Mouse (Mus musculus): ENCODE results near the gene Cdc16. TPM values are rescaled to one million over a fixed set of nuclear protein-coding genes. Genes with fewer than 3 reads are reported as not detected.

The Cdc16 gene
- polyA plus RNA-seq, 1 experiment from 2014 or later, result 115 TPM

- Histone ChIP-seq H3K27me3 (replicated peaks) (no peaks in the 10 kb centered on the region), H3K4me3 (peak overlapping the region; percentile 100), H3K4me2 (peak overlapping the region; percentile 96), H3K27ac (replicated peaks) (peak overlapping the region; percentile 92), H3K4me1 (peaks cover 19% of the 10 kb centered on the region), H3K9ac (peak overlapping the region; percentile 99), H3K36me3 (peaks cover 27% of the 10 kb centered on the region), H3K9me3 (no peaks in the 10 kb centered on the region)
- WGBS, result 2% methylated on average over 28 of the region's 38 CpGs
- ATAC-seq (ENCODE audit: extremely low read depth, insufficient number of reproducible peaks, low FRiP score, low TSS enrichment), result peak; percentile 16; the same call in 1 of the 2 replicates
Measured at GRCm38 (mm10) chr8:13757805-13758727, 590 bp downstream of the Cdc16 start.

GRCm38 (mm10) chr8:13769206-13769605, 11.7 kb downstream of the Cdc16 start:
- Histone ChIP-seq H3K9ac (no peak overlapping the region), H3K27me3 (replicated peaks) (no peaks in the 10 kb centered on the region), H3K4me2 (no peak overlapping the region), H3K9me3 (no peaks in the 10 kb centered on the region), H3K4me1 (no peaks in the 10 kb centered on the region), H3K36me3 (peaks cover 97% of the 10 kb centered on the region), H3K4me3 (no peak overlapping the region), H3K27ac (replicated peaks) (no peak overlapping the region)
- 84% methylated on average over 11 of the region's 11 CpGs for WGBS
- ATAC-seq (ENCODE audit: extremely low read depth, insufficient number of reproducible peaks, low FRiP score, low TSS enrichment), result no peak

GRCm38 (mm10) chr8:13780536-13780935, 23.1 kb downstream of the Cdc16 start:
- ATAC-seq (ENCODE audit: extremely low read depth, insufficient number of reproducible peaks, low FRiP score, low TSS enrichment), result no peak
- Histone ChIP-seq H3K9ac (no peak overlapping the region), H3K9me3 (no peaks in the 10 kb centered on the region), H3K36me3 (peaks cover 65% of the 10 kb centered on the region), H3K27me3 (replicated peaks) (no peaks in the 10 kb centered on the region), H3K27ac (replicated peaks) (no peak overlapping the region), H3K4me2 (no peak overlapping the region), H3K4me3 (no peak overlapping the region), H3K4me1 (peaks cover 13% of the 10 kb centered on the region)
- WGBS, result 84% methylated on average over 3 of the region's 3 CpGs

GRCm38 (mm10) chr8:13785250-13785763, 27.8 kb downstream of the Cdc16 start, which contains the start of gene Upf3a:
Gene Upf3a, plus strand, starts transcription at chr8:13785615.
- peak within 1 kb of the TSS; percentile 74 for H3K4me2 ChIP-seq
- peak; percentile 88 for ATAC-seq (ENCODE audit: extremely low read depth, insufficient number of reproducible peaks, low FRiP score, low TSS enrichment)
- peak within 1 kb of the TSS; percentile 68 for H3K4me3 ChIP-seq
- H3K9me3 ChIP-seq, result no peaks in the 10 kb centered on the region
- no peaks in the 10 kb centered on the region for H3K27me3 ChIP-seq (replicated peaks)
- H3K36me3 ChIP-seq, result peaks cover 55% of the 10 kb centered on the region
- peak within 1 kb of the TSS; percentile 95 for H3K9ac ChIP-seq
- peaks cover 22% of the 10 kb centered on the region for H3K4me1 ChIP-seq
- WGBS, result under 1% methylated on average over 46 of the region's 47 CpGs
- peak within 1 kb of the TSS; percentile 97 for H3K27ac ChIP-seq (replicated peaks)

- WGBS, result 1% methylated on average over 47 of the region's 47 CpGs
- peak; percentile 91 for ATAC-seq (ENCODE audit: extremely low read depth, insufficient number of reproducible peaks, low FRiP score, low TSS enrichment)
- peaks cover 51% of the 10 kb centered on the region for H3K36me3 ChIP-seq
- H3K4me2 ChIP-seq, result peak overlapping the region; percentile 74
- H3K9me3 ChIP-seq, result no peaks in the 10 kb centered on the region
- H3K27me3 ChIP-seq (replicated peaks), result no peaks in the 10 kb centered on the region
- peak overlapping the region; percentile 95 for H3K9ac ChIP-seq
- H3K4me3 ChIP-seq, result peak overlapping the region; percentile 68
- peaks cover 22% of the 10 kb centered on the region for H3K4me1 ChIP-seq
- H3K27ac ChIP-seq (replicated peaks), result peak overlapping the region; percentile 97
Measured at GRCm38 (mm10) chr8:13785764-13786299, 28.4 kb downstream of the Cdc16 start.

GRCm38 (mm10) chr8:13789606-13790005, 32.1 kb downstream of the Cdc16 start:
- no peak overlapping the region for H3K27ac ChIP-seq (replicated peaks)
- no peaks in the 10 kb centered on the region for H3K9me3 ChIP-seq
- H3K27me3 ChIP-seq (replicated peaks), result no peaks in the 10 kb centered on the region
- H3K9ac ChIP-seq, result no peak overlapping the region
- peaks cover 67% of the 10 kb centered on the region for H3K36me3 ChIP-seq
- no peak overlapping the region for H3K4me2 ChIP-seq
- H3K4me1 ChIP-seq, result peaks cover 14% of the 10 kb centered on the region
- WGBS, result 88% methylated on average over 8 of the region's 8 CpGs
- no peak for ATAC-seq (ENCODE audit: extremely low read depth, insufficient number of reproducible peaks, low FRiP score, low TSS enrichment)
- H3K4me3 ChIP-seq, result no peak overlapping the region

GRCm38 (mm10) chr8:13793097-13793745, 35.7 kb downstream of the Cdc16 start:
- Histone ChIP-seq H3K36me3 (peaks cover 90% of the 10 kb centered on the region), H3K9ac (no peak overlapping the region), H3K4me2 (no peak overlapping the region), H3K27ac (replicated peaks) (no peak overlapping the region), H3K4me3 (no peak overlapping the region), H3K9me3 (no peaks in the 10 kb centered on the region), H3K4me1 (no peaks in the 10 kb centered on the region), H3K27me3 (replicated peaks) (no peaks in the 10 kb centered on the region)
- 86% methylated on average over 8 of the region's 8 CpGs for whole genome bisulfite sequencing
- ATAC-seq (ENCODE audit: extremely low read depth, insufficient number of reproducible peaks, low FRiP score, low TSS enrichment), result no peak

- H3K4me3 ChIP-seq, result no peak overlapping the region
- no peaks in the 10 kb centered on the region for H3K27me3 ChIP-seq (replicated peaks)
- no peaks in the 10 kb centered on the region for H3K4me1 ChIP-seq
- no peak overlapping the region for H3K27ac ChIP-seq (replicated peaks)
- no peak for ATAC-seq (ENCODE audit: extremely low read depth, insufficient number of reproducible peaks, low FRiP score, low TSS enrichment)
- no peaks in the 10 kb centered on the region for H3K9me3 ChIP-seq
- H3K4me2 ChIP-seq, result no peak overlapping the region
- 89% methylated on average over 11 of the region's 11 CpGs for WGBS
- H3K36me3 ChIP-seq, result peaks cover 90% of the 10 kb centered on the region
- no peak overlapping the region for H3K9ac ChIP-seq
Measured at GRCm38 (mm10) chr8:13793746-13794101, 36.2 kb downstream of the Cdc16 start.

- no peak overlapping the region for H3K4me2 ChIP-seq
- ATAC-seq (ENCODE audit: extremely low read depth, insufficient number of reproducible peaks, low FRiP score, low TSS enrichment), result no peak
- 87% methylated on average over 5 of the region's 5 CpGs for WGBS
- no peaks in the 10 kb centered on the region for H3K27me3 ChIP-seq (replicated peaks)
- H3K36me3 ChIP-seq, result peaks cover 68% of the 10 kb centered on the region
- H3K27ac ChIP-seq (replicated peaks), result no peak overlapping the region
- H3K4me1 ChIP-seq, result peaks cover 4% of the 10 kb centered on the region; the same call in 1 of the 2 replicates
- H3K9ac ChIP-seq, result no peak overlapping the region
- no peak overlapping the region for H3K4me3 ChIP-seq
- H3K9me3 ChIP-seq, result no peaks in the 10 kb centered on the region
Measured at GRCm38 (mm10) chr8:13797676-13798075, 40.2 kb downstream of the Cdc16 start.

- ATAC-seq (ENCODE audit: extremely low read depth, insufficient number of reproducible peaks, low FRiP score, low TSS enrichment), result no peak
- H3K36me3 ChIP-seq, result peaks cover 50% of the 10 kb centered on the region
- H3K4me1 ChIP-seq, result peaks cover 4% of the 10 kb centered on the region; the same call in 1 of the 2 replicates
- no peak overlapping the region for H3K9ac ChIP-seq
- H3K9me3 ChIP-seq, result no peaks in the 10 kb centered on the region
- no peak overlapping the region for H3K4me3 ChIP-seq
- H3K27ac ChIP-seq (replicated peaks), result no peak overlapping the region
- H3K4me2 ChIP-seq, result no peak overlapping the region
- H3K27me3 ChIP-seq (replicated peaks), result no peaks in the 10 kb centered on the region
- WGBS, result 79% methylated on average over 5 of the region's 5 CpGs
Measured at GRCm38 (mm10) chr8:13799566-13799965, 42.1 kb downstream of the Cdc16 start.

- Histone ChIP-seq H3K36me3 (no peaks in the 10 kb centered on the region), H3K4me2 (no peak overlapping the region), H3K9ac (no peak overlapping the region), H3K9me3 (no peaks in the 10 kb centered on the region), H3K27me3 (replicated peaks) (no peaks in the 10 kb centered on the region), H3K4me1 (no peaks in the 10 kb centered on the region), H3K4me3 (no peak overlapping the region), H3K27ac (replicated peaks) (no peak overlapping the region)
- no peak for ATAC-seq (ENCODE audit: extremely low read depth, insufficient number of reproducible peaks, low FRiP score, low TSS enrichment)
- 68% methylated on average over 7 of the region's 7 CpGs for WGBS
Measured at GRCm38 (mm10) chr8:13828598-13829172, 71.2 kb downstream of the Cdc16 start.
